Mouse (Mus musculus): ENCODE measurements around the gene Pgap1. TPM values are rescaled to one million over a fixed set of nuclear protein-coding genes. Genes with fewer than 3 reads are reported as not detected.
A peak's percentile ranks its signal among the peaks of the same experiment; 100 is the strongest.

The Pgap1 gene
- polyA plus RNA-seq, 1 experiment from 2014 or later: 6.7 TPM

DNA sequence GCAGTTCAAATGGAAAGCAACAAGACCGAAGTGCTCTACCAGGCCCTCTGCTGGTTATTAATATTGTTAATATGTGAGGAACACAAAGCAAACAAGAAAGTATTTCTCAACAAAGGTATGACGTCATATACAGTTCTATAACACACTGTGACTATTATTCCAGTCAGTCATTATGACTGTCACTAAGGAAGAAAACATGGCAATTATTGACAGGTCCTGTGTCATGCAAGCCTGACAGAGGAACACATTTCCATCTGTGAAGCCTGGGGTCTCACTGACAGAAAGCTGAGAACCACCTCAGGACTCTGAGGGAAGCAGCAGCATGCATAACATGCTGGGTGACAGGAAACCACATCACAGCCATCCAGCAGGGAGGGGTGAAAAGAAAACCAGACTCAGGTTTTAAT lies 65.0 kb downstream of the Pgap1 start:
- Histone ChIP-seq H3K36me3 (ENCODE audit: control insufficient read depth, insufficient read depth, low read length) (0 out of 2 replicates have a peak, but pooled peaks cover 7% of the 10 kb centered on the region), H3K4me1 (ENCODE audit: control insufficient read depth, insufficient read depth, low read length) (no peaks in the 10 kb centered on the region), H3K4me2 (ENCODE audit: low read depth, low read length) (no peak overlapping the region), H3K9ac (ENCODE audit: low read depth, low read length) (no peak overlapping the region), H3K9me3 (ENCODE audit: control insufficient read depth, low read length) (no peaks in the 10 kb centered on the region), H3K27ac (replicated peaks; ENCODE audit: low read depth, low read length) (no peak overlapping the region), H3K4me3 (ENCODE audit: low read depth, low read length) (no peak overlapping the region), H3K27me3 (replicated peaks; ENCODE audit: control insufficient read depth, insufficient read depth, low read length) (no peaks in the 10 kb centered on the region)
- WGBS: 72% methylated on average over 2 of the region's 2 CpGs
- no peak for ATAC-seq (ENCODE audit: low read depth)
- DNase-seq (ENCODE audit: low spot score): no peak

DNA sequence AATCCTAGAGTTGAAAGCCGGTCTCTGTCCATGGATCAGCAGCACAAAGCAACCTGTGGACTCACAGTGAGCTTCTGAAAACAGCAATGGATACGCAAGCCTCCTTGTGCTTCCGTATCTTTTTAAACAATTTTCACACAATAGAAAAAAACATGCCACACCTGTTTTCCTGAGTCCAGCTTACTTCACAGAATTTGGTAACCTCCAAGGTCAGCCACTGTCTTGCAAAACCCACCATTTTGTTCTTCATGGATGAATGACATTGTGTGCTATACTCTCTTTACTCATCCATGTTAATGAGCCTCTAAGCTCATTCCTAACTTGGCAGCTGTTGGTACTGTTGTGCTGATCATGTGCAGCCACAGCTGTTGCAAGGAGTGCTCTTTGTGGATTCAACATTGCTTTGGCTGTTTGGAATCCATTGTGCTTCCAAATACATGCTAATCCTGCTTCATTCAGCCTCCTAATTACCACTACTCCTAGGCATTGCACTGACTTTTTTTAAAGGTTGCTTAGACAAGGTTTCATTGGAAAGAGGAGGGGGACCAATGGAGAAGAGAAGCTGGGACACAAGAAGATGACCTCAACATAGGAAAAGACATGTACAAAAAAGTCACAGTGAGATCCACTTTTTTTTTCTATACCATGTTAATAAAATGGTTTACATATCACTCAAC lies 72.6 kb downstream of the Pgap1 start:
- peaks cover 21% of the 10 kb centered on the region; the same call in 1 of the 2 replicates for H3K36me3 ChIP-seq (ENCODE audit: control insufficient read depth, insufficient read depth, low read length)
- no peak overlapping the region for H3K4me3 ChIP-seq (ENCODE audit: low read depth, low read length)
- no peaks in the 10 kb centered on the region for H3K27me3 ChIP-seq (replicated peaks; ENCODE audit: control insufficient read depth, insufficient read depth, low read length)
- H3K27ac ChIP-seq (replicated peaks; ENCODE audit: low read depth, low read length): no peak overlapping the region
- H3K4me1 ChIP-seq (ENCODE audit: control insufficient read depth, insufficient read depth, low read length): no peaks in the 10 kb centered on the region
- ATAC-seq (ENCODE audit: low read depth): no peak
- WGBS: 87% methylated on average over 3 of the region's 3 CpGs
- H3K4me2 ChIP-seq (ENCODE audit: low read depth, low read length): no peak overlapping the region
- H3K9ac ChIP-seq (ENCODE audit: low read depth, low read length): no peak overlapping the region
- DNase-seq (ENCODE audit: low spot score): peak; percentile 41
- H3K9me3 ChIP-seq (ENCODE audit: control insufficient read depth, low read length): no peaks in the 10 kb centered on the region

DNA sequence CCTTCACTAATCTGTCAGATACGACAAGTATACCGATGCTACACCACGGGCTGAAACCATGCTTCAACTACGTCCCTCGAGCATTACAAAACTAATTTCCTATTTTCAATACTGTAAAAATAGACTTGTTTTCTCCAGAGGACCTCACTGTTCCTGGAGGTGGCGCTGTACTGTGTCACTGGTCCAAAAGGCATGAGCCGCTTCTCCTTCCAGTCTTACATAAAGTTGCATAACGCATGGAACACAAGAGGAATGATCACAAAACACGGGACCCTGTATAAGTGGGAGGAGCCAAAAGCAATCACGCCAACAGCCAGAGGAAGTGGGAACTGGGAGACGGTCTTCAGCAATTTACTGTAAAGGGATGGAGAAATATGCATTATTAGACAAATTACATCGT lies 77.0 kb downstream of the Pgap1 start:
- Histone ChIP-seq H3K4me2 (ENCODE audit: low read depth, low read length) (no peak overlapping the region), H3K9me3 (ENCODE audit: control insufficient read depth, low read length) (no peaks in the 10 kb centered on the region), H3K9ac (ENCODE audit: low read depth, low read length) (no peak overlapping the region), H3K27ac (replicated peaks; ENCODE audit: low read depth, low read length) (no peak overlapping the region), H3K36me3 (ENCODE audit: control insufficient read depth, insufficient read depth, low read length) (peaks cover 20% of the 10 kb centered on the region; the same call in 1 of the 2 replicates), H3K4me1 (ENCODE audit: control insufficient read depth, insufficient read depth, low read length) (no peaks in the 10 kb centered on the region), H3K27me3 (replicated peaks; ENCODE audit: control insufficient read depth, insufficient read depth, low read length) (no peaks in the 10 kb centered on the region), H3K4me3 (ENCODE audit: low read depth, low read length) (no peak overlapping the region)
- ATAC-seq (ENCODE audit: low read depth) (no peak), DNase-seq (ENCODE audit: low spot score) (no peak)
- 95% methylated on average over 12 of the region's 12 CpGs for WGBS

DNA sequence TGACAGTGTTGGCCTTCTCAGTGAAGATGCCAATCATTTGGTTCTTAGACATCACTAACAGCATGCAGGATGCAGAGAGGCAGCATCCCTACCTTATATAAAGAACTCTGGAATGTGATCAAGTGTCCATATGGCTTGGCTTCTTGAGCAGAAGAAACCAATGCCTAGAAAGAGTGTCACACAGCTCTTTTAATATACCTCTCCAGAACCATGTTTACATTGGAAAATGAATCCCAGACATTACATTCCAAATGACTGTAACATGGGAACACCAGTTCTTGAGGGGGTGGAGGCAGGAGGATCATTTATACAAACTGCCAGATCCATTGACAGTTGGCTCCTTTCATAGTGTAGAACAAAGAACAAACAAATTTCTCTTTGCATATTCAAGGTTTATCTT lies 88.8 kb downstream of the Pgap1 start:
- Histone ChIP-seq H3K4me1 (ENCODE audit: control insufficient read depth, insufficient read depth, low read length) (no peaks in the 10 kb centered on the region), H3K36me3 (ENCODE audit: control insufficient read depth, insufficient read depth, low read length) (no peaks in the 10 kb centered on the region), H3K4me3 (ENCODE audit: low read depth, low read length) (no peak overlapping the region), H3K27me3 (replicated peaks; ENCODE audit: control insufficient read depth, insufficient read depth, low read length) (no peaks in the 10 kb centered on the region), H3K4me2 (ENCODE audit: low read depth, low read length) (no peak overlapping the region), H3K9me3 (ENCODE audit: control insufficient read depth, low read length) (no peaks in the 10 kb centered on the region), H3K9ac (ENCODE audit: low read depth, low read length) (no peak overlapping the region), H3K27ac (replicated peaks; ENCODE audit: low read depth, low read length) (no peak overlapping the region)
- DNase-seq (ENCODE audit: low spot score): no peak
- no peak for ATAC-seq (ENCODE audit: low read depth)

DNA sequence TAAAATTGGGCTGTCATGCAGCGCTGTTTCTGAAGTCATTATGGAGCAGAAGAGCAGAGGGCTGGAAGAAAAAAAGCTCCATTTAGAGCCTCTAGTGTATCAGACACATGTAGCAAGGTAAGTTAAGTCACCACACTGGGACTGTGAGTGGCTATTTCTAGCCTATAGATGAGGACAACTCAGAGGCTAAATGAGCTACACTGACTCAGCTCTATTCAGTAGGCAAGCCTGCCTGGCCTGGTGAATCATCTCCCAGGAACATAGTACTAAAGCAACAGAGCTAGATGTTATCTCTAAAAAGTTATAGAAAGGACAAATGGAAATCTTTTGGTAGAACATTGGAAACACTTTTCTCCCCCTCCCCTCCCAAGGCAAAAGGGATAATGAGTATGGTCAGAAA lies 90.1 kb downstream of the Pgap1 start:
- Histone ChIP-seq H3K4me2 (ENCODE audit: low read depth, low read length) (no peak overlapping the region), H3K36me3 (ENCODE audit: control insufficient read depth, insufficient read depth, low read length) (no peaks in the 10 kb centered on the region), H3K9ac (ENCODE audit: low read depth, low read length) (no peak overlapping the region), H3K4me1 (ENCODE audit: control insufficient read depth, insufficient read depth, low read length) (no peaks in the 10 kb centered on the region), H3K9me3 (ENCODE audit: control insufficient read depth, low read length) (no peaks in the 10 kb centered on the region), H3K27ac (replicated peaks; ENCODE audit: low read depth, low read length) (no peak overlapping the region), H3K4me3 (ENCODE audit: low read depth, low read length) (no peak overlapping the region), H3K27me3 (replicated peaks; ENCODE audit: control insufficient read depth, insufficient read depth, low read length) (no peaks in the 10 kb centered on the region)
- 96% methylated on average over 1 of the region's 1 CpGs for WGBS
- ATAC-seq (ENCODE audit: low read depth) (no peak), DNase-seq (ENCODE audit: low spot score) (no peak)

DNA sequence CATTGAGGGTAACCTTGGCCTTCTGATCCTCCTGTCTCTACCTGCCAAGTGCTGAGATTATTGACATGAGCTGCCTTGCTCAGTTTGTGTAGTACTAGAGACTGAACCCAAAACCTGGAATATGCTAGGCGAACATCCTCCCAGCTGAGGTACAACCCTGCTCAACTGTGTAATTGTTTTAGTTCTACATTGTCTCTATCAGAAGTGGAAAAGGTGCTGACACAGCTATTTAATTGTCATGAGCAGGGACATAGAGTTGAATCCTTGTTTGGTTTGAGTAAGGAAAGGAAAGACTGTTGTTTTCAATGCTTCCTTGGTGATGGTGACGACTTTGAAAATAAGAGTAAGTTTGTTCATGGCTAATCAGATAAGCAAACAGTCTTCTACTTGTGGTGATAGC lies 105.4 kb downstream of the Pgap1 start:
- Histone ChIP-seq H3K27me3 (replicated peaks; ENCODE audit: control insufficient read depth, insufficient read depth, low read length) (no peaks in the 10 kb centered on the region), H3K4me1 (ENCODE audit: control insufficient read depth, insufficient read depth, low read length) (no peaks in the 10 kb centered on the region), H3K4me3 (ENCODE audit: low read depth, low read length) (no peak overlapping the region), H3K36me3 (ENCODE audit: control insufficient read depth, insufficient read depth, low read length) (no peaks in the 10 kb centered on the region), H3K27ac (replicated peaks; ENCODE audit: low read depth, low read length) (no peak overlapping the region), H3K4me2 (ENCODE audit: low read depth, low read length) (no peak overlapping the region), H3K9ac (ENCODE audit: low read depth, low read length) (no peak overlapping the region), H3K9me3 (ENCODE audit: control insufficient read depth, low read length) (no peaks in the 10 kb centered on the region)
- DNase-seq (ENCODE audit: low spot score) (no peak), ATAC-seq (ENCODE audit: low read depth) (no peak)
- 80% methylated on average over 2 of the region's 2 CpGs for WGBS

DNA sequence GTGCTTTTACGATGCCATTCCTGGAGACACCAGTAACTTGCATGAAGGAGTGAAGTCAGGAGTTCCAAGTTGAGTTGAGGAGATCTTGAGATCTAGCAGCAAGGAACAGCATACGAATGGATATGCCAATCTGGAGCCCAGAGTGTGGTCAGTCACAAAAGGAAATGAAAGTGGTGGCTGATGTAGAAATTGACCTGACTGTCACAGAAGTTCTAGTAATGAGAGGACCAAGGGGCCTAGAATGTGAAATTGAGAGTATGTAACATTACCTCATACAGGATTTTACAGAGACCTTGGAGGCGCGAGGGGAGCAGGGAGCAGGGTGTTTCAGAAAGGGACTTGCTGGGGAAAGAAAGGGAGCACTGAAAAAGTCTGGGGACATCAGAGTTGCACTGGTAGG lies 108.7 kb downstream of the Pgap1 start:
- ATAC-seq (ENCODE audit: low read depth) (no peak), DNase-seq (ENCODE audit: low spot score) (no peak)
- Histone ChIP-seq H3K27me3 (replicated peaks; ENCODE audit: control insufficient read depth, insufficient read depth, low read length) (no peaks in the 10 kb centered on the region), H3K4me2 (ENCODE audit: low read depth, low read length) (no peak overlapping the region), H3K36me3 (ENCODE audit: control insufficient read depth, insufficient read depth, low read length) (no peaks in the 10 kb centered on the region), H3K9ac (ENCODE audit: low read depth, low read length) (no peak overlapping the region), H3K4me3 (ENCODE audit: low read depth, low read length) (no peak overlapping the region), H3K9me3 (ENCODE audit: control insufficient read depth, low read length) (no peaks in the 10 kb centered on the region), H3K27ac (replicated peaks; ENCODE audit: low read depth, low read length) (no peak overlapping the region), H3K4me1 (ENCODE audit: control insufficient read depth, insufficient read depth, low read length) (no peaks in the 10 kb centered on the region)
- WGBS: 69% methylated on average over 4 of the region's 4 CpGs

DNA sequence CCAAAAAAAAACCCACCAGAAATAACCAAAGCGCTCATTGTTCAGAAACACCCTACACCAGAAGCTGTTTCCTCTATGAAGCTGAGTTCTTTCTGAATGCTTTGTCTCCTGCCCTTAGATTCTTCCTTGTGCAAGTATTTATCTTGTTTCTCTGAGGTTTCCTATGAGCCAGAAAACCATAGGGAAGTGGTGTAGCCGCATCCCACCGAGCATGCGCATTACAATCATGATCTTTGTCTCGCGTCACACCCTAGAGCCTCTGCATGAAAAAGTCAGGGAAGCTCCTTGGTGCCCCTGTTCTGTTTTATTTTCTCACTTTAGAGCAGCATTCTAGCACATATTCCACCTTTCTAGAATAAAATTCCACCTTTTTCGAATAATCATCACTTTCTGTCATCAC lies 113.8 kb downstream of the Pgap1 start:
- Histone ChIP-seq H3K9me3 (ENCODE audit: control insufficient read depth, low read length) (no peaks in the 10 kb centered on the region), H3K4me3 (ENCODE audit: low read depth, low read length) (no peak overlapping the region), H3K4me2 (ENCODE audit: low read depth, low read length) (no peak overlapping the region), H3K36me3 (ENCODE audit: control insufficient read depth, insufficient read depth, low read length) (no peaks in the 10 kb centered on the region), H3K27me3 (replicated peaks; ENCODE audit: control insufficient read depth, insufficient read depth, low read length) (no peaks in the 10 kb centered on the region), H3K27ac (replicated peaks; ENCODE audit: low read depth, low read length) (no peak overlapping the region), H3K9ac (ENCODE audit: low read depth, low read length) (no peak overlapping the region), H3K4me1 (ENCODE audit: control insufficient read depth, insufficient read depth, low read length) (no peaks in the 10 kb centered on the region)
- DNase-seq (ENCODE audit: low spot score): peak; percentile 13
- 62% methylated on average over 7 of the region's 7 CpGs for WGBS
- ATAC-seq (ENCODE audit: low read depth): no peak

DNA sequence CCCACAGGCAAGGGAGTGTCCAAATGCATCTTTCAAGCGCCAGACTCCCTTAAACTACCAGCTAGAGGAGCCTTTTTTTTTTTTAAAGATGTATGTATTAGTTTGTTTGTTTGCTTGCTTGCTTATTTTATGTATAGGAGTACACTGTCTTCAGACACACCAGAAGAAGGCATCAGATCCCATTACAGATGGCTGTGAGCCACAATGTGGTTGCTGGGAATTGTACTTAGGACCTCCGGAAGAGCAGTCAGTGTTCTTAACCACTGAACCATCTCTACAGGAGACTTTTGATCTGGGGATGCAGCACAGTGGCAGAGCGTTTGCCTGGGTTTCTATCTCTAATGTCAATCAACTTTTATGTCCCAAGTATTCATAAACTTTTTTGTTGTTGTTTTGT lies 118.4 kb downstream of the Pgap1 start:
- H3K27me3 ChIP-seq (replicated peaks; ENCODE audit: control insufficient read depth, insufficient read depth, low read length): no peaks in the 10 kb centered on the region
- DNase-seq (ENCODE audit: low spot score) (no peak), ATAC-seq (ENCODE audit: low read depth) (no peak)
- no peak overlapping the region for H3K27ac ChIP-seq (replicated peaks; ENCODE audit: low read depth, low read length)
- 50% methylated on average over 3 of the region's 3 CpGs for WGBS
- H3K9me3 ChIP-seq (ENCODE audit: control insufficient read depth, low read length): no peaks in the 10 kb centered on the region
- H3K4me3 ChIP-seq (ENCODE audit: low read depth, low read length): peak overlapping the region; percentile 72
- 0 out of 2 replicates have a peak, but pooled peaks cover 7% of the 10 kb centered on the region for H3K36me3 ChIP-seq (ENCODE audit: control insufficient read depth, insufficient read depth, low read length)
- no peaks in the 10 kb centered on the region; the same call in 1 of the 2 replicates for H3K4me1 ChIP-seq (ENCODE audit: control insufficient read depth, insufficient read depth, low read length)
- H3K4me2 ChIP-seq (ENCODE audit: low read depth, low read length): peak overlapping the region; percentile 85
- H3K9ac ChIP-seq (ENCODE audit: low read depth, low read length): peak overlapping the region; percentile 88

Measured in embryonic facial prominence, embryonic 14.5 days (tissue).